Comparison of ENCODE assay signal across 10 mouse cellular contexts in the genomic region with DNA sequence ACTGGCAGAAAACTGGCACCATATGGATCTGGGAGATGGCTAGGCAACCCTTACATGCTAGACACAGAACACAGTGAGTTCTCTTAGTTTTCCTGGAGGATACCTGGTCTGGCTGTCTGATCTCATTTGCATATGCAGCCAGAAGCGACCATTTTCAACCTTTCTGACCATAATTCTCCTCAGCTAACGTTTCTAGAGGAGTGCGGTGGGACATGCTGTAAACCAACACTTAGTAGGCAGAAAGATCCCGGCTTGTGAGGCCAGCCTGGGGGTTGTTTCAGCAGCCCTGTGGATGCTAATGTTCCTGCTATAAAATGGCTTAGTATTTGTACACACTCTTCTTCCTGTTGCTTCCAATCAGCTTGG.
A peak's percentile ranks its signal among the peaks of the same experiment; 100 is the strongest.
DNase-seq lines count a peak whose midpoint lies in the region; ATAC-seq lines count a peak whose summit lies in the region.
"Had no signal": no experiment of that assay in that cellular context is flagged by ENCODE, and none has a peak within 500 bp of the region (broad histone marks: within the 10 kb centered on the region; RNA-seq: fewer than 3 reads in every experiment).

No protein-coding gene starts in this region.

- WGBS in kidney, embryonic 16.5 days, result 28% methylated on average over 4 of the region's 4 CpGs
- WGBS in embryonic facial prominence, embryonic 14.5 days, result 53% methylated on average over 4 of the region's 4 CpGs
- WGBS in hindbrain, embryonic 15.5 days, result 65% methylated on average over 4 of the region's 4 CpGs
- 55% methylated on average over 4 of the region's 4 CpGs for WGBS in midbrain, embryonic 15.5 days

- H3K36me3 ChIP-seq in kidney, embryonic 16.5 days (ENCODE audit: insufficient read depth, low read length), result no peaks in the 10 kb centered on the region
- no peaks in the 10 kb centered on the region for H3K36me3 ChIP-seq in embryonic facial prominence, embryonic 14.5 days (ENCODE audit: control insufficient read depth, insufficient read depth, low read length)
- no peaks in the 10 kb centered on the region for H3K36me3 ChIP-seq in hindbrain, embryonic 15.5 days
- no peaks in the 10 kb centered on the region for H3K36me3 ChIP-seq in midbrain, embryonic 15.5 days (replicated peaks)

- H3K4me3 ChIP-seq in kidney, embryonic 16.5 days (ENCODE audit: low read length), result peak overlapping the region; percentile 34; the same call in 1 of the 2 replicates
- H3K4me3 ChIP-seq in embryonic facial prominence, embryonic 14.5 days (ENCODE audit: low read depth, low read length), result peak overlapping the region; percentile 18; the same call in 1 of the 2 replicates
- no peak overlapping the region; the same call in 1 of the 2 replicates for H3K4me3 ChIP-seq in hindbrain, embryonic 15.5 days
- no peak overlapping the region for H3K4me3 ChIP-seq in midbrain, embryonic 15.5 days

- no peak overlapping the region for H3K27ac ChIP-seq in kidney, embryonic 16.5 days (ENCODE audit: low read length)
- no peak overlapping the region for H3K27ac ChIP-seq in embryonic facial prominence, embryonic 14.5 days (replicated peaks; ENCODE audit: low read depth, low read length)
- H3K27ac ChIP-seq in hindbrain, embryonic 15.5 days (replicated peaks), result no peak overlapping the region
- H3K27ac ChIP-seq in midbrain, embryonic 15.5 days, result no peak overlapping the region
- H3K27ac ChIP-seq: liver, embryonic 14.5 days had no signal

- peaks cover 7% of the 10 kb centered on the region; the same call in 1 of the 2 replicates for H3K4me1 ChIP-seq in kidney, embryonic 16.5 days (ENCODE audit: insufficient read depth, low read length)
- H3K4me1 ChIP-seq in embryonic facial prominence, embryonic 14.5 days (ENCODE audit: control insufficient read depth, insufficient read depth, low read length), result peaks cover 12% of the 10 kb centered on the region; the same call in 1 of the 2 replicates
- peaks cover 9% of the 10 kb centered on the region for H3K4me1 ChIP-seq in hindbrain, embryonic 15.5 days (replicated peaks)
- H3K4me1 ChIP-seq in midbrain, embryonic 15.5 days, result 0 out of 2 replicates have a peak, but pooled peaks cover 7% of the 10 kb centered on the region

- DNase-seq in kidney, adult 8-10 months, result no peak
- DNase-seq in embryonic facial prominence, embryonic 14.5 days (ENCODE audit: low spot score), result no peak
- DNase-seq in embryo, embryonic 9.5 days (ENCODE audit: extremely low spot score), result no peak
- no peak for DNase-seq in retina, postnatal 1 day
- DNase-seq in spleen, postnatal 14 days (ENCODE audit: low spot score in 2 of 2), result no peak
- DNase-seq: cerebellum, postnatal 10 days had no signal

- peak overlapping the region; percentile 55 for H3K4me2 ChIP-seq in kidney, embryonic 16.5 days (replicated peaks; ENCODE audit: low read depth, low read length)
- H3K4me2 ChIP-seq in embryonic facial prominence, embryonic 14.5 days (ENCODE audit: low read depth, low read length), result peak overlapping the region; percentile 48
- peak overlapping the region; percentile 51 for H3K4me2 ChIP-seq in hindbrain, embryonic 15.5 days
- H3K4me2 ChIP-seq in midbrain, embryonic 15.5 days, result peak overlapping the region; percentile 51; the same call in 1 of the 2 replicates

- H3K9ac ChIP-seq in kidney, embryonic 16.5 days (replicated peaks; ENCODE audit: low read length), result peak overlapping the region; percentile 58; the same call in 1 of the 2 replicates
- H3K9ac ChIP-seq in embryonic facial prominence, embryonic 14.5 days (ENCODE audit: low read depth, low read length), result peak overlapping the region; percentile 28; the same call in 1 of the 2 replicates
- no peak overlapping the region for H3K9ac ChIP-seq in hindbrain, embryonic 15.5 days
- H3K9ac ChIP-seq in midbrain, embryonic 15.5 days, result peak overlapping the region; percentile 35; the same call in 1 of the 2 replicates
- H3K9ac ChIP-seq: liver, embryonic 14.5 days had no signal

- ATAC-seq in kidney, embryonic 16.5 days (ENCODE audit: low FRiP score, low TSS enrichment), result no peak
- ATAC-seq in embryonic facial prominence, embryonic 14.5 days (ENCODE audit: low read depth), result no peak
- ATAC-seq in hindbrain, embryonic 15.5 days (ENCODE audit: low FRiP score, low read depth), result no peak; the same call in 1 of the 2 replicates
- ATAC-seq in midbrain, embryonic 15.5 days (replicated peaks), result no peak; the same call in 1 of the 2 replicates

- peaks cover 12% of the 10 kb centered on the region for H3K27me3 ChIP-seq in kidney, embryonic 16.5 days (ENCODE audit: insufficient read depth, low read length)
- peaks cover 8% of the 10 kb centered on the region for H3K27me3 ChIP-seq in embryonic facial prominence, embryonic 14.5 days (replicated peaks; ENCODE audit: control insufficient read depth, insufficient read depth, low read length)
- 0 out of 2 replicates have a peak, but pooled peaks cover 3% of the 10 kb centered on the region for H3K27me3 ChIP-seq in hindbrain, embryonic 15.5 days
- 0 out of 2 replicates have a peak, but pooled peaks cover 9% of the 10 kb centered on the region for H3K27me3 ChIP-seq in midbrain, embryonic 15.5 days (replicated peaks)

- H3K9me3 ChIP-seq in kidney, embryonic 16.5 days (ENCODE audit: low read length), result no peaks in the 10 kb centered on the region
- H3K9me3 ChIP-seq in embryonic facial prominence, embryonic 14.5 days (ENCODE audit: control insufficient read depth, low read length), result no peaks in the 10 kb centered on the region
- H3K9me3 ChIP-seq in hindbrain, embryonic 15.5 days, result no peaks in the 10 kb centered on the region
- H3K9me3 ChIP-seq in midbrain, embryonic 15.5 days, result no peaks in the 10 kb centered on the region

Comparison
In these comparisons a context has a peak if more than half of its experiments do, and no peak if none do; other contexts are left out.
1. H3K4me3 ChIP-seq: peak in kidney, embryonic 16.5 days (single experiment) and embryonic facial prominence, embryonic 14.5 days (single experiment); none in hindbrain, embryonic 15.5 days (single experiment) and midbrain, embryonic 15.5 days (single experiment).
2. Peak in every context shown above with its lines, with median percentiles within 50 percentile points of each other: H3K4me2 ChIP-seq.